Mouse (Mus musculus): Measurements from ENCODE around the gene Zfp280d.

Gene Zfp280d

DNA sequence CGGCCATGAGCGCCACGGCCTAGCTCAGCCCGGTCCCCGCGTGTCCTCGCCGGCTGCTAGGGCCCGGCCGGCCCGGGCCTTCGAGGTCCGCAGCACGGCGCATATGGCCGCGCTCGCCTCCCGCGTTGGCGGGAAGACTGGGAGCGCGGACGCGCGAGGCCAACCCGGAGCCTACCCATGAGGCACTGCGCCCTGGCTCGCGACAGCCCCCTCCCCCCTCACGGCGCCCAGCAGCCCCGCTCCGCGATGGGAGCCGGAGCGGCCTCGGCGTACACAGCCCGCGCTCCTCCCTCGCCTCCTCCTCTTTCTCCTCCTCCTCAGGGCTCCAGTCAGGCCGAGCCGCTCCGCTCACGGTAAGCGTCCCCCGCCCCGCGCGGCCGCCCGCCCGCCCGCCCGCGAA is at the start of gene Zfp280d:
Gene Zfp280d (plus strand): TSS at position 184 of the 400 bp plus-strand sequence.
- DNase-seq (ENCODE audit: low spot score in 2 of 2): peak; percentile 76 to 78

DNA sequence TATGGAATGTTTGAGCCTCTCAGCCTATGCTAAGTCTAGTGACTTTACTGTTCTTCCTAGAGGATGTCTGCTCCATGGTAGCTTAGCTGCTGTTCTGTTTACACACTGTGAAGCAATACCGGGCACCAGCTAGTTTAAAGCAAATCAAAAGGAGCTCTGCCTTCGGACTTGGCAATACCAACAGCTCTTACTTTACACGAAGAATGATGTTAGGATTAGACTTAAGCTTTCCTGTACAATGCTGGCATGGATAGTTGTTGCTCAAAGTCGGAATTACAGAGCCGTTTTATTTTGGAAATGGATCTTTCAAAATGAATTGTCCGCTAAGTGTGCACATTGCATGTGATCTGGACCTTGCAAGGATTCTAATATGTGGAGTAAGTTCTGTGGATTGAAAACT is 48.1 kb upstream of the Zfp280d start:
- no peak for DNase-seq (ENCODE audit: low spot score in 2 of 2)

DNA sequence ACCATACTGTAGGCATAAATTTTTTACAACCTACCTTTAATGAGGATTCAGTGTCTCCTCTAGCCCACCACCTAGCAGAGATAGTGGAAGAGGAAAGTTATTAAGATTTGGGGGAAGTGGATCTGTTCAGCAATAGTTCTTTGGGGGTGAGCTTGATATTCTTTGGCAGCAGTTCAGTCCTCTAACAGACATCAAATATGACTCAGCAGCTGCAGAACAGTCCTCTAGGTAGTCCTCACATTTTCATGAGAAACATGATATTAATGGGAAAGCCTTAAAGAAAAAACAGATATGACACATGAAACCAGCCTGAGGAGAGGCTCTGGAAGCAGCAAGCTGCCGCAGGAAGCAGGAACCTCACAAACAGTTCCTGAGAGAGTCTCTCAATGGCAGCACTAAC is 22.0 kb upstream of the Zfp280d start:
- DNase-seq (ENCODE audit: low spot score in 2 of 2): no peak

DNA sequence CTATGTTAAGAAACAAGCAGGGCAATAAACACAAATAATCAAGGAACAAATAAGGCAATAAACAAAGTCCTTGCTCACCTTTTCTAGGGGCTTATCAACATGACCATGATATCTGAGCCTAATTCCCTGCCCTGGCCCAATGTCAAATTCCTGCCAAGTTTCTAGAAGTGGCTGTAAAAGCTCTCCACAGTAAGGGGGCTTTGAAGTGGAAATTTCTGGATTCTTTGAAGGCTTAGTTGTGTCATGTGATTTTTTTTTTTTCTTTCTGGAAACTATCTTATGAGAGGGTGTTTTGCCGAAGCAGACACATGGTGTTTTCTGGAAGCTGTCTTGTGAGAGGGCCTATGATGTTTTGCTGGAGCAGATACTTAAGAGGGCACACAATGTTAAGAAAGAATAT is 19.4 kb upstream of the Zfp280d start:
- DNase-seq (ENCODE audit: low spot score in 2 of 2): no peak

GRCm38 (mm10) chr9:72256646-72257045 is 18.0 kb upstream of the Zfp280d start:
- DNase-seq (ENCODE audit: low spot score in 2 of 2): no peak

GRCm38 (mm10) chr9:72260337-72260736 is 14.3 kb upstream of the Zfp280d start:
- peak in 1 of 2 experiments; percentile 7 for DNase-seq (ENCODE audit: low spot score in 2 of 2)

GRCm38 (mm10) chr9:72264859-72265258 is 9.8 kb upstream of the Zfp280d start:
- no peak for DNase-seq (ENCODE audit: low spot score in 2 of 2)

DNA sequence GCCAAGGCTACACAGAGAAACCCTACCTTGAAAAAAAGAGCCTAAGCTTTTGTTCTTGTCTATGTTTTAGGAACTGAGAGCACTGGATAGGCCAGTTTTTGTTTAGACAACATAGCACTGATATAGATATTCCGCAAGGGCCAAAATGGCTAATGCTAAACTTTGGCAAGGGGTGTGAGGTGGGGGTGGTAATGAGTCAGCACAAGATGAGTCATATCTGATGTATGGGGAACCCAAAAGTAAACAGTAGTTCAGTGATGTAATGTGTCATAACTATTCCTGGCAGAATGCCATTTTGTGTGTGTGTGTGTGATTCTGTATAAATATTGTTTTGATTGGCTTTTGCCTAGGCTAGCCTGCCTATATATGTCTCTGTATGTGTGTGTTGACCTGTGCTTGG is 4.5 kb upstream of the Zfp280d start:
- DNase-seq (ENCODE audit: low spot score in 2 of 2): no peak

GRCm38 (mm10) chr9:72273646-72274410 is 832 bp upstream of the Zfp280d start:
- no peak for DNase-seq (ENCODE audit: low spot score in 2 of 2)

- DNase-seq (ENCODE audit: low spot score in 2 of 2): peak; percentile 35 to 48
Measured at GRCm38 (mm10) chr9:72275101-72275978, 680 bp downstream of the Zfp280d start.

GRCm38 (mm10) chr9:72275979-72276500 is 1.4 kb downstream of the Zfp280d start:
- DNase-seq (ENCODE audit: low spot score in 2 of 2): no peak

DNA sequence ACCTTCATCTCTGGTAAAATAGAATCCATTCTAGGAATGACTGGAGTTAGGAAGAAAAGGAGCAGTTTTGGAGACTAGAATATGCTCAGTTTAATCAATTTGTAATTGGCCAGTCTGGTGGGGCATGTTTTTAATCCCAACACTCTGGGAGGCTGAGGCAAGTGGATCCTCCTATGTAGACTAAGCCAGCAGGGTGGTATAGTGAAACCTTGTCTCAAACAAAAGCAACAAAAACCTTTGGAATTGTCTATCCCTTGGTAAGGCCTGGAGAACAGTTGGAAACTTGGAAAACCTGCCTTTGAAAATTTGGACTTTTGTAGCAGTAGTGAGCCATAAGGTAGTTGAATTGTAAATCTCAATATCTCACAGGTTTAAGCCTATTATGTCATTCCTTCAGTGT is 2.3 kb downstream of the Zfp280d start:
- no peak for DNase-seq (ENCODE audit: low spot score in 2 of 2)

GRCm38 (mm10) chr9:72279943-72280342 is 5.3 kb downstream of the Zfp280d start:
- DNase-seq (ENCODE audit: low spot score in 2 of 2): no peak

DNA sequence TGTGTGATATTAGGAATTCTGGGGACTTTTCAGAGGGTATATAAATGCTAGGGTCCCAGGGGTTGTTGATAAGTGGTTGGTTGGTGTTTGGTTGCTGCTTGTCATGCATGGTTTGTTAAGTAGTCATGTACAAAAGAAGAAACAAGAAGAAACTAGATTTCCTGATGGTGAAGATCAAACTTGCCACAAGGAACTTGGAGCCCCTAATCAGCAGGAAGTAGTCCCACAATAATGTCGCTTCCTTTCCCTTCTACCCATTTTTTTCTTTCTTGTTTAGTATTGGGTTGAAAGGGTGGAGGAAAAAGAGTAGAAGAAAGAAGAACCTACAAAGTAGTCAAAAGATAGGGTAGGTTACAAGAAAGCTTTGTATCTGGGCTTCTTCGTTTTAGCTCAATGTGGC is 13.0 kb downstream of the Zfp280d start:
- no peak for DNase-seq (ENCODE audit: low spot score in 2 of 2)

DNA sequence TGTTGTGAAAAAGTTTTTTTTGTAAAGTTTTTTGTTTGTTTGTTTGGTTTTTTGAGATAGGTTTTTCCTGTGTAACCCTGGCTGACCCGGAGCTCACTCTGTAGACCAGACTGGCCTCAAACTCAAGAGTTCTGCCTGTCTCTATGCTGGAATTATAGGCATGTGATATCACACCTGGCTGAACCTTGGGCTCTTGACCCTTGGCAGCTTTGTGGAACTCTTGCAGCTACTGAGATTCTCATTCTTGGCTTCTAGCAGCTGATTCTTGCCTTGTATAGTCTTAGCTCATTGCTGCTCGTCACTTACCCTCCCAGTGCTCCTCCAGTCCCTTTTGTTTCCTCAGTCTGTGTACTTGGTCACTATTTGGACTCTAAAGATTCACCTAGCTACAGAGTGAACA is 13.6 kb downstream of the Zfp280d start:
- no peak for DNase-seq (ENCODE audit: low spot score in 2 of 2)

GRCm38 (mm10) chr9:72289094-72289493 is 14.4 kb downstream of the Zfp280d start:
- DNase-seq (ENCODE audit: low spot score in 2 of 2): no peak

DNA sequence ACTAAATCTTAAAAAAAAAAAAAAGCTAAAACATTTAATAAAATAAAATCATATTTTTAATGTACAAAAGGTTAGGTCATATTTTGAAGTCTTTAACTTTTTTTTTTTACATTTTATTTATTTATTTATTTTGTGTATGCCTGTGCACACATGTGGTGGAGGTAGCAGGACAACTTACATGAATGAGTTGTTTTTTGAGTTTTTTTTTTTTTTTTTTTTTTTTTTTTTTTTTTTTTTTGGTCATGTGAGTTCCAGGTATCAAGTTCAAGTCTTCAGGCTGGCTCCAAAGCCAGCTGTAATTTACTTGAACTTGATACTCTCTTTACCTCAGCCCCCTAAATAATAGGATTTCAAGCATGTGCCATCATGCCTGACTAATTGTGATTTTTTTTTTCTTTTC is 19.4 kb downstream of the Zfp280d start:
- DNase-seq (ENCODE audit: low spot score in 2 of 2): no peak

- no peak for DNase-seq (ENCODE audit: low spot score in 2 of 2)
Measured at GRCm38 (mm10) chr9:72309765-72310164, 35.1 kb downstream of the Zfp280d start.

GRCm38 (mm10) chr9:72333221-72333620 is 58.6 kb downstream of the Zfp280d start:
- DNase-seq (ENCODE audit: low spot score in 2 of 2): no peak

DNA sequence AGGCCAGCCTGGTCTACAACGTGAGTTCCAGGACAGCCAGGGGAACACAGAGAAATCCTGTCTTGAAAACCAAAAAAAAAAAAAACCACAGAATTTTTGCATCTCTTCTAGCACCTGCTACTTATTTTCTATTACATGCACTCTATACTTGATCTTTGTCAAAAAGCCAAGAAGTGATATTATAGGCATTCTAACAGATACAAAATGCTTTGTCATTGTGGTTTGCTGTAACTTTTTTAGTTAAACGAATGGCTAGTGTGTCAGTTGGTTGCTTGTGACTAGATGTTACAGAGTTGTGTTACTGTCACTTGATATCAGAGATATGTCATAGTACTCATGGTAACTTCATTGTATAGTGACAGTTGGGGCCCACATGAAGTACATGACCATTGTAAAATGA is 61.4 kb downstream of the Zfp280d start:
- DNase-seq (ENCODE audit: low spot score in 2 of 2): no peak

- no peak for DNase-seq (ENCODE audit: low spot score in 2 of 2)
Measured at GRCm38 (mm10) chr9:72339119-72339518, 64.5 kb downstream of the Zfp280d start.

GRCm38 (mm10) chr9:72343844-72344243 is 69.2 kb downstream of the Zfp280d start:
- no peak for DNase-seq (ENCODE audit: low spot score in 2 of 2)

GRCm38 (mm10) chr9:72372359-72372758 is 97.7 kb downstream of the Zfp280d start:
- no peak for DNase-seq (ENCODE audit: low spot score in 2 of 2)

All from spleen, postnatal 14 days (tissue).